Mouse (Mus musculus) gastrocnemius, adult 18-20 months (tissue): ENCODE data around the gene Tctn1. TPM values are rescaled to one million over a fixed set of nuclear protein-coding genes. Genes with fewer than 3 reads are reported as not detected.

Experiments used
- DNase-seq: peaks from one replicate; pipeline ENCODE4 v3.0.0; 2021; ENCODE audit warnings: low spot score
- long read RNA-seq, 2 experiments: library from polyadenylated mRNA; stranded (forward); transcript quantifications; one replicate each; pipeline ENCODE4 v2.0.0; 2021
- total RNA-seq, 2 experiments: library from RNA; stranded (reverse); gene quantifications; 2 replicates each; pipeline ENCODE4 v1.2.3; 2021

Tctn1 gene
- 1 to 10 TPM; 1.3 to 2.0 TPM for total RNA-seq
- long read RNA-seq, experiment 1: 0 reads
- long read RNA-seq, experiment 2: 0 reads

DNA sequence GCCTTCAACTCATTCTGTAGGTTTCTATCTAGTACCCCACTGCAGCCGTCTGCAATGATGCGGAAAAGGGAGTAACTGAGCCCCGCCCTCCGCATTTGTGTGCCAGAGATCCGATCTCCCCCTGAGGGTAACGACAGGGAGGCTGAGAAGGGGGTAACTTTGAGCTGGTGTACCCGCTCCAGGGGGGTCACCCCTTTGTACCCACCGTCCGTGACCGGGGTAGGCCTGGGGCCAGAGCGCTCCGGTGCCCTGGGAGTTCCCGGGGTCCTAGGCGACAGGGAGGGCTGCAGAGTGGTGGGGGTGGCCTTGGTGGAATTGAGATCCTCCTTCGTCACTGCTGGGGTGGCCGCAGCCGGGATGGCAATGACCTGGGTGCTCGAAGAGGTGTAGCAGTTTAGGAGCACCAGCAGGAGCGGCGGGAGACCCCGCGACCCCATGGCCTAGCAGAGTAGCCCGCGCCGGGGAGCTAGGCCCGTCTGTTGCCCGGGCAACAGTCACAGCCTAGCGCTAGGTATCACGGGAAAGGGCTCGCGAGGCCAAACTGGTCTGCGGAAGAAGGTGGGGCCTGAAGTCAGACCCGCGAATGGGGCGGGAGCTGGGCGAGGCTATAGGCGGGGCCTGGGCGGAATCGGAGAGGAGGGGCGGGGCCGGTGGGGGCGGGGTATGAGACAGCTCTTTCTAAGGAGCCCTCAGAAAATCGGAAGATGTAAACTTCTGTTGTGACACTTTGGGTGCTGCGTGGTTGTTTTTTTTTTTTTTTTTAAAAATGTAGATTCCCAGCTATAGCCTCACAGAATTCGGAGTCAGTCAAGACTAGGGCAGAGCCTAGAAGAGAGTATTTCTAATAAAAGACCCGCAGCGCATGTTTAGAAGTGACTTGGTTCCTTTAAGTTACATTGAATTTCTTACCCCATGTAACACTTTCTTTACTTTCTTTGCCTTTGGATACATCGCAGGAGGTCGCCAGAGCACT lies at the start of gene Tctn1:
Tctn1 (minus strand) TSS at position 528 of the 973 bp plus-strand sequence.
- DNase-seq: peak; percentile 91

DNA sequence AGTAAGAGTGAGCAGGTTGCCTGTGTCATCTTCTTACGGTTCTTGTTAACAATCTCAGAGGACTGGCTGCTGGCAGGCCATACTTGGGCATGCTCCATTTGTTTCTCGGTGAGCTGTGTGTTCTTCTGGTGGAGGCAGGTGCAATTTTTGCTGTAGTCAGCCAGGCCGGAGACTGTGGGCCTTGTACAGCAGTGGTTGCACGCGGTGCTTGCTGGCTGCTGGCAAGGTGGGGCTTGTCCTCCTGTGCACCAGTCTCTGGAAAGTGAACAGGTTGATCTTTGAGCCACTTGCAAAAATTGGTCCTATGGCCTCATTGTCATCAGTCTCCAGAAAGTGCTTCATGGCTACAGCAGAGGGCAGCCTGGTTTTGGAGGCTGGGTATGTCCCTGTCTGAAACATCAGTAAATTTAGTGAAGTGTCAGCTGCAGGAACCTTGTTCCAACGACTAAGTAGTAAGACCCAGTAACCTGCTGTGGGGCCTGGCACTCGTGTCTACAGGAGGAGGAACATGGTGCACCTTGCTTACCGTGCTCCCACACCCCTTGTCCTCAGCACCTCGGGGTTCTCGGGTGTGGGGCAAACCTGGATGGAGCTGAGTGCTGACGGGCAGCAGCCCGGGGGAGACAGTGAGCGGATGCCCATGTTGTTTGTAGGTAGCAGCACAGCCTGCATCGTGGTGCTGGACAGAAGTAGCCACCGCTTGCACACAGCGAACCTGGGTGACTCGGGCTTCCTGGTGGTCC lies 48.9 kb upstream of the Tctn1 start:
- no peak for DNase-seq

DNA sequence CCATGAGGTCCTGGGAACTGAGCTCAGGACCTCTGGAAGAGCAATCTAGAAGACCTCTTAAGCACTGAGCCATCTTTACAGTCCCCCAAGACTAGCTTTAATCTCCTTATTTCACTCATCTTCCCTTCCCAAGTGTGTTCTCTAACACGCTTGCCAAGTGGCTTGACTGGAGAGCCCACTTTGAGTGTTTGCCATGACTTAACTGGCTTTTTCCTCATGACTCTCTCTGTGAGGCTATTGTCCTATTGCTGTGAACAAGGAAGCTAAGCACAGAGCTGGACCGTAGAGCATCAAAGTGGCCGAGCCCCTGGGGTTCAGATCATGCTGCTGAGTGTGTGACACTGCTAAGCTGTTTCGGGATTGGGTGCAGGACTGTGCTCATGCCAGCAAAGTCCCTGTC lies 48.1 kb upstream of the Tctn1 start:
- DNase-seq: no peak

- DNase-seq: no peak
Observed at GRCm38 (mm10) chr5:122311692-122312091, 47.4 kb upstream of the Tctn1 start.

DNA sequence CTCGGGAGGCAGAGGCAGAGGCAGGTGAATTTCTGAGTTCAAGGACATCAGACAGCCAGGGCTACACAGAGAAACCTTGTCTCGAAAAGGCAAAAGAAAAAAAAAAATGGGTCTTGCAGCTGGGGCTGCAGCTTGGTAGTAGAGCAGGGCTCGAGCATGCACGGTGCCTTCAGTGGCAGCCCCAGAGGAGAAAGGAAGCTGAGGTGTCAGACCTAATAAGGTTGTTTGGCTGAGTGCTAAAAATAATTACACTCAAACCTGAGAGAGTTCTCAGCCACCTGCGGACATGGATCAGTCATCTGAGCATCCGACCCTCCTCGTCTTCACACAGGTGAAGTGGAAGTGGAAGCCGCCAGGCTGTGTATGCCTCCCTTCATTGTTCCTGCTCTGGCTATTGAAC lies 46.4 kb upstream of the Tctn1 start:
- no peak for DNase-seq

GRCm38 (mm10) chr5:122306536-122306935 lies 42.3 kb upstream of the Tctn1 start:
- no peak for DNase-seq

DNA sequence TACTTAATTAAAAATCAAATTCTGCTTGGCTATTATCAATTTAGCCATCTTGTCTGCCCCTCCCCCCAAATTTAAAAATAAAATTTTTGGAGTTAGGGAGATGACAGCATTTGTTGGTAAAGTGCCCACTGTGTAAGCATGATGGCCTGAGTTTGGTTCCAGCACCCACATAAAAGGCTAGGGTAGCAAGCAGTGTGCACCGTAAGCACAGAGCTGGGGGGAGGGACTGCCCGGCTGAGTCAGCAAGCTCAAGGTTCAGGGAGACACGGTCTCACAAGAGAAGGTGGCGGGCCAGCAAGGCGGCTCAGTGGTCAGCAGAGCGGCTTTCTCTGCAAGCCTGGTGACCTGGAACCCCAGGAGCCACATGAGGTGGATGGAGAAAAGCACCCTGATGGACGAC lies 41.2 kb upstream of the Tctn1 start:
- DNase-seq: no peak

DNA sequence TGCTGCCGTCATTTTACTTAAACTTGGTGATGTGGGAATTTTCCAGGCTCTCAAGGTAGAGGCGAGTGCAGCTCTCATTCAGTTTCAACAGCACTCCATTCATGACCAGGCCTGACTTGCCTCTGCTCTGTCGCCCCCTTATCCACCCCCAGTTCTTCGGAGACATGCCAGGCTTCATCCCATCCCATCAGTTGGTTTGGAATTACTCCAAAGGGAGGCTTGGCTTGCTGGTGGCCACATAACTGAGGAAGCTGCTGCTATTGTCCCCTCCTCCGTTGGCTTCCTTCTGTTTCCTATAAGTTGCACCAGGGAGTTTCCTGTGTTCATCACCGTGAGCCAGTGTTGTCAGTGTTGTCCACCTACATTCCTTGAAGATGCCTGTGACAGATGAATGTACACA lies 40.3 kb upstream of the Tctn1 start:
- no peak for DNase-seq

- no peak for DNase-seq
Observed at GRCm38 (mm10) chr5:122303937-122304336, 39.7 kb upstream of the Tctn1 start.

DNA sequence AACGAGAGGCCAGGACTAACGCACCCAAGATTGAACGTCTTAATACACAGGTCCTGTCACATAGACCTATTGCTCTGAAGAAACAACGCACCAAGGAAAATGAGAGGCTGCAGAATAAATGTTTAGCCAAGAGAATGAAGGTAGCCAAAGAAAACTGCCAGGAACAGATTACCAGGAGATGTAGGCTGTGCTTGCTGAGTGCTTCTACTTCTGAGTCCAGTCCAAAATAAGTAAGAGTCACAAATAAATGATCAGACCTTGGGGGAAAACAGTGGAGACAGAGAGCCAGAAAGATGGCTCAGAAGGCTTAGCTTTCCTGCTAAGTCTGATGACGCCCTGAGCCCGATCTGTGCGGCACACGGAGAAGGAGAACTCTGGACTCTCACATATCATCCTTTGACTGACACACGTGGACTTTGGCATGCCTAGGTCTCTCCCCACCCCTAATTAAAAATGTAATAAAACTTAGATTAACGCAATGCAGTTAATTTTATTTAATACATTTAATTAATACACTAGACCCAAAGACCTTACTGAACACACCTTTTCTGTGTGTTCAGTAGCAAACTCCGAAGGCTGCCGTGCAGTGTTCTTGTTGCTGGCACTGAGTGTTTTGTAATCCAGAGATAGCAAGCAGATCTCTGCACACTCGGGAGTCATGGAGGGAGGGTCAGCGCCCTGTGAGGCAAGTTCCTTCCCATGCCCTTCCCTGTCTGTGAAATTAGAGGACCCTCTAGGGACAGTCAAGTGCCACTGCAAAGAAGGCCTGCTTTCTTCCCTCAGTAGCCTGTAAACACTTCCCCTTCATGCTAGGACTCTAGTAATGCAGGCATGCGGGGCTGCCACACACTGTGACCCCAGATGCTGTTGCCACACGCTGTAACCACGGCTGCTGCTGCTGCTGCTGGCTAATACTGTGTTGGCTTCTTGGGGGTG lies 38.8 kb upstream of the Tctn1 start:
- DNase-seq: no peak

DNA sequence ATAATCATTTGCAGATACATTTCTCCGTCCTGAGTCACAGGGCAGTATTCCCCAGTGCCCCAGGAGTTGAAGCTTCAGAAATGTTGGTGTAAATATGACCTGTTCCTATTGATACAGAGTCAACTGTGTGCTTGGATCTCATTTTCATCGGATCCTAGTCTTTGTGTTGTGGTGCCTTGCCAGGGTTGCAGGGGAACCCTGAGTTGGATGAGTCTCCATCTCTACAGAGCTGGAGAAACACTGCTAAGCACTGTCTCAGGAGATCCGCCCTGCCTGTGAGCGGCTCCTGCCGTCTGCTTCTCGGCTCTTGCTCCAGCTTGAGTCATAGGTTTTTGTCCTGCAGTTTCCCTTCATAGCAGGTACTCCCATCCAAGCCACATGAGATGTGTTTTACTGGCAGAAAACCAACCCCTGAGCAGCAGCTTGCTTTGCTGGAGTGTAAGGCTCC lies 35.8 kb upstream of the Tctn1 start:
- DNase-seq: peak; percentile 48

DNA sequence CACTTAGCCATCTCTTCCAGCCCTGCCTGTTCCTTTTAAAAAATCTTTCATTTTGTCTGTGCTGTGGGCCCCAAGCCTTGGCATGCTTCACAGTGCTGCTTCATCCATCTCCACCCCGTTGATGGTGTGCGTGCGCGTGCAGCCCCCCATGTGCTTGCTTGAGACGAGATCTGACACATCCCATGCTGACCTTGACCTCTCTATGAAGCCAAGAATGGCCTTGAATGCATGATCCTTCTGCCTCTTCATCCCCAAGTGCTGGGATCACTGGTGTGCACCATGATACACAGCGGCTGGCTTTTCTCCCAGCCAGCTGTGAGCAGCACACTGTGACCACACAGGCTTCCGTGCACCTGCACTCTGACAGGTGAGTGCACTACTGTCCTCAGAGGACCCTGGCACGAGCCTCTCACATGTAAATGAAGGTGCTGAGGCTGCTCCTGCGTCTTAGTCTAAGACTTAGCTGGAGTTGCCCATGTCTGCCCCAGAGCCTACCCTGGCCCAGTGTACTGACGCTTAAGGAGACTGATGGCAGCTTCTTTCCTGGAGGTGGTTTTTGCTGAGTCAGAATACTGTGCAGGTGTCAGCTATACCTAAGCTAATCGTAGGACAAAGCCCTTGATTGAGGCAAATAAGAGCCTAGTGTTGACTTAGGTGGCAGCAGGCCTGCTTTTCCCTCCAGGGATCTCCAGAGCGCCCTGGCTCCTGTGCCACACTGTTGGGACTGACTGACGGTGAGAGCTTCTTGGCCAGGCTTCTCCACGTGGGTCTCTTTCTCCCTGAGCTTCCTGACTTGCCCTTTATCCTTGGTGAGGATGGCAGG lies 31.1 kb upstream of the Tctn1 start:
- DNase-seq: no peak

DNA sequence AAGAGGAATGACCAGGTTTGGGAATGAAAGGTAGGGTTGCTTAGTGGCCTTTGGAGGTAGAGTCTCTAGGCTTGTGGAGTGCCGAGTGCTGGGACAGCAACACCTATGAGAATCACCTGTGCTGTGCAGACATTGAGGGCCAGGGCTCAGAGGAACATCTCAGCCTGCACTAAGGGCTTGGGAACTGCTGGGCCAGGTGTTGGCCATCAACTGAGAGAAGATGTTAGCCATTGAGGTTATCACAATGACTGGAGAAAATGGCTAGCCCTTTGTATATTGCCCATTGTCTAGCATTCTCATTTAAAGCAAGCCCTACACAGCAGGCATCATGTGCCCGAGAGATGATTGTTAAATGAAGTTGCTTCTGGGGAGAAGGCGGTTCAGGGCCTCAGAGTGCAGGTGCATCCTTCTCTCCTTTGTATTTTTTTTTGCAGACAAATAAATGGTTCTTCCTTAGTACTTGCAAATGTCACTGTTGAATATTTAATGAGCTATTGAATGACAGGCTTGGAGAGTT lies 30.0 kb upstream of the Tctn1 start:
- no peak for DNase-seq

GRCm38 (mm10) chr5:122293131-122293530 lies 28.9 kb upstream of the Tctn1 start:
- no peak for DNase-seq

GRCm38 (mm10) chr5:122291553-122292339 lies 27.5 kb upstream of the Tctn1 start:
- DNase-seq: no peak

GRCm38 (mm10) chr5:122291149-122291548 lies 26.9 kb upstream of the Tctn1 start:
- no peak for DNase-seq

DNA sequence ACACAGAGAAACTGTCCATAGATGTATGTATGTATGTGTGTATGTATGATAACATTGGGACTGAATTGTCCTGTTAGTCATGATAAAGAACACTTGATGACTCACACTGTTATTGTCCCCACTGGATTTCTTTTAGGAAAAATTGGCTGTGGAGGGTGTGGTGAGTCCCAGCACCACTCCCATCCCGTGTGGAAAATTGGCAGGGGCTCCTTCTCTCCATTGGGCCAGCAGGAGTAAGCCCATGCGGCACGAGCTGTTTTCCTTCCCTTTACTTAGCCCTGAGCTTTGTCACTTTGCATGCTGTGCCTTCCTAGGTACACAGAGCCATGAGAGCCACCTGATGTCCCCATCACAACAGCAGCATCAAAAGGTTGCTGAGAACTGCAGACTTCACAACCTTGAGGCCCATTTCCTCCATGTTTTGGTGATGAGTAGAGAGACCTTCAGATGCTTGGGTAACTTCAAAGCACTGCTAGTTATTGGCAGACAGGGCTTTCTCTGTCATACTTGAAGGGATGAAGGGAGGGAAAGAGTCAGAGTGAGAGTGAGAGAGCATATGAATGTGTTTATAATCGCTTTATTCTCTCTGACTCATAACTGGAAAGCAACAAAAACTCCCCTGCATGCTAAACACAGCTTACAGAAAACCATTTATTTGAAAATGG lies 24.0 kb upstream of the Tctn1 start:
- DNase-seq: peak; percentile 51

DNA sequence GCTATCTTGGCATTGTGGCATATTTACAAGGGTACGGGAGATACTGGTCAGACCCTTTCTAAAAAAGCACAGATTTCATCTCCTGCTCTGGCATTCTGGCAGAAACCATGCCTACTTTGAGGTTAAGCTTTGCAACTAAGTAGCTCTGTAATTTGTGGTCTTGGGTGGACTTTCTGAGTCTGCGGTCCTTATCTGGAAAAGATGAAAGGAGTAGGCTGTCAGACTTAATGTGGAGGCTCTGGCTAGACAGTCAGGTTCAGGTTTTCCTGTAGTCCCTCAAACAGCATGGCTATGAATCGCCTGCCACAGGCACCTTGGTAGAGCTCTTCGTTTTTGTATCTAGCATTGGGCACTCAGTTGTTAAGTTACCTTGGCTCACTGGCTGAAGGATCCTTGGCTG lies 22.8 kb upstream of the Tctn1 start:
- no peak for DNase-seq

- no peak for DNase-seq
Observed at GRCm38 (mm10) chr5:122286191-122286590, 21.9 kb upstream of the Tctn1 start.
